Mouse (Mus musculus) lung, adult 10 weeks (tissue): ENCODE data around the gene Acat1. TPM values are rescaled to one million over a fixed set of nuclear protein-coding genes. Genes with fewer than 3 reads are reported as not detected.

Experiments
- polyA plus RNA-seq: library from polyadenylated mRNA; stranded (reverse); fragments of 350-450 nt; fragmentation: Illumina TruSeq; extraction: RNeasy Lipid Tissue Mini Kit (QIAGEN cat#74804); gene quantifications from one replicate; pipeline ENCODE4 v1.2.3, GENCODE M21; 2014; ENCODE audit warnings: low read depth, low replicate concordance; ENCODE audit not compliant: insufficient read depth

Acat1 gene
- 67.8 TPM for polyA plus RNA-seq

DNA sequence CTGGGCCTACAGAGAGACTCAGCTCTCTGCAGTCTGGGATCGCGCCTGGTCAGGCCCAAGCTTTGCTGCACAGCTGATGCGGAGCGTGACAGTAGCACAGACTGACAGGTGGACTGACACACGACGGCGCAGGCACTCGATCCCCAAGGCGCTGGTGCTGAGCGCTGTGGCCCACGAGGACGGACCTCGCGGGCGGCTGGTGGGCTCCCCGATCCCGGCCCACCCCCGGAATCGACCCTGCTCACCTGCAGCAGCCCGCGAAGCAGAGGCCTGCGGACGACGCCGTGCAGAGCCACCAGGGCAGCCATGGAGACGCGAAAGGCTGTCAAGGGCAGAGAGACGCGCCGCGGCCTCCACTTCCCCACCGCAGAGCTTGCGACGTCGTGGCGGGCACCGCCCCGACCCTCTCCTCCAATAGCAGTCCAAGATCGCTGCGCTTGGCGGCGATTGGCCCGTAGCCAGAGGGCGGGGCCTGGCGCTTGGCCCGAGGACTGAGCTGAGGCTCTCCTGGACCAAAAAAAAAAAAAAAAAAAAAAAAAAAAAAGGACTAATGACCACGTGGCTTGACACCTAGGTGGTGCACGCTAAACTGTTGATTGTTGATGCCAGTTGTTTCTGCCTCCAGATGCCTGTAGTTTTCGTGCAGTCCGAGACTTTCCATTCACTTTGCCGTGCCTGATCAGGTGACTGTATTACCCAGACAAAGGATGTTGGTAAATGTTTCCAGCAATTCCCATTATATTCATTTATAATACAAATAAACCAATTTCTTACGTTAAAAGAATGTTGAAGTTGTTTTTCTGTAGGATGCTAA lies at the start of gene Acat1:
Gene Acat1 (minus strand): TSS at position 415 of the 814 bp plus-strand sequence.

DNA sequence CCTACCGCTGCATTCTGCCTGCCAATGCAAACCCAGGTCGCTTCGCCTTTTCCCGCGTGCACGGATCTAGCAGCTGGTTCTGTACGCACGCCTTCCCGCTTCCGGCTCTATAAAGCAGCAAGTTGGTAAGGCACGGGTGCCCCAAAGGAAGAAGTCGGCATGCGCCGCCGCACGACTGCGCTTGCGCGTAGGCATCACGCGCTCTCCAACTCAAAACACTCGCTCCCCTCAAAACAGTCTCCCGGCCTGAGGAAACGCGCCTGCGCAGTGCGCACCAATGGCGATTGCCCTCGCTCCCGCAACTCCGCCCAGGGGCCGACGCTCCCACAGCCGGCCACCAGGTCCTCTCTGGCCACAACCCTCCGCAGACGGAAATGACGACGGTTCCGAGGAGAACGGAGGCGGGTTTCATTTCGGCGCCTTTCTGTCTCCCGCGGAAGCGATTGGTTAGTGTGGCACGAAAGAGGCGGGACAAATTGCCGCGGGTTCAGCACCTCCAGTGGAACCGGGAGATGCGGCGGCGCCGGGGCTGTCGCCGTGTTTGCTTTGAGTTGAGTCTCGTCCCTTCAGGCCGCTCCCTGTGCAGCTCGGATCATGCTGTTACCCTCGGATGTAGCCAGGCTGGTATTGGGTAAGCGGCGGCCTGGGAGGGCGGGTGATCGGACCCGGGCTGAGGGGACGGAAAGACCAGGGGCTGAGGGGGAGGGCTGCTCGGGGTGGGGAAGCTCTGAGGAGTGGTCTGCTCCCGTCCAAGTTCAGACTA lies 73.4 kb downstream of the Acat1 start, which contains the start of the genes Atm and Npat:
Gene Atm (minus strand): TSS at position 183 of the 763 bp plus-strand sequence.
Gene Npat (plus strand): TSS at position 490 of the 763 bp plus-strand sequence.

Other genes with a start within 250 kb of the Acat1 start
- 17.2 TPM for gene Kdelc2, start 226.4 kb downstream of the Acat1 start, polyA plus RNA-seq
- 1.8 TPM for gene 4930550C14Rik, start 208.1 kb downstream of the Acat1 start, polyA plus RNA-seq
- 1.4 TPM for gene Atm, start 73.6 kb downstream of the Acat1 start, polyA plus RNA-seq
- gene Npat, start 73.3 kb downstream of the Acat1 start, polyA plus RNA-seq = 2.8 TPM
- 7.2 TPM for gene Cul5, start 59.6 kb upstream of the Acat1 start, polyA plus RNA-seq
- 0.79 TPM for gene Rab39, start 95.8 kb upstream of the Acat1 start, polyA plus RNA-seq
- 0.09 TPM for gene Slc35f2, start 161.2 kb upstream of the Acat1 start, polyA plus RNA-seq
- gene Sln, start 239.8 kb upstream of the Acat1 start, polyA plus RNA-seq = 41.8 TPM